Mouse (Mus musculus) forebrain, postnatal 0 days (tissue): ENCODE data around the gene Tenm3. TPM values are rescaled to one million over a fixed set of nuclear protein-coding genes. Genes with fewer than 3 reads are reported as not detected.
A peak's percentile ranks its signal among the peaks of the same experiment; 100 is the strongest.

Experiments
- ATAC-seq: fragments of 200-750 bp; cut with Nextera tagmentation; 2 replicates; pipeline ENCODE4 v1.8.0; 2017; ENCODE audit warnings: mild to moderate bottlenecking, moderate library complexity
- DNase-seq: peaks from one replicate; pipeline ENCODE4 v3.0.0-alpha.2; 2015
- H3K27ac ChIP-seq: fragments of 300-500 bp; sonication (generic); 2 replicates; pipeline ENCODE4 v1.5.1; 2014; ENCODE audit warnings: low read depth, mild to moderate bottlenecking, antibody characterized with exemption, low read length, moderate library complexity, mixed read lengths
- H3K27me3 ChIP-seq: fragments of 300-500 bp; sonication (generic); 2 replicates; pipeline ENCODE4 v1.6.1; 2014; ENCODE audit warnings: mild to moderate bottlenecking, low read length, mixed read lengths; ENCODE audit not compliant: insufficient read depth
- H3K36me3 ChIP-seq: fragments of 300-500 bp; sonication (generic); 2 replicates; pipeline ENCODE4 v1.6.1; 2014; ENCODE audit warnings: mild to moderate bottlenecking, moderate library complexity; ENCODE audit not compliant: insufficient read depth
- H3K4me1 ChIP-seq: fragments of 300-500 bp; sonication (generic); 2 replicates; pipeline ENCODE4 v1.6.1; 2014; ENCODE audit warnings: antibody characterized with exemption; ENCODE audit not compliant: insufficient read depth
- H3K4me2 ChIP-seq: fragments of 300-500 bp; sonication (generic); 2 replicates; pipeline ENCODE4 v1.6.1; 2014; ENCODE audit warnings: low read depth, mild to moderate bottlenecking, moderate library complexity
- H3K4me3 ChIP-seq: fragments of 300-500 bp; sonication (generic); 2 replicates; pipeline ENCODE4 v1.5.1; 2014; ENCODE audit warnings: low read depth, low read length, mixed read lengths
- H3K9ac ChIP-seq: fragments of 300-500 bp; sonication (generic); 2 replicates; pipeline ENCODE4 v1.6.1; 2014; ENCODE audit warnings: mild to moderate bottlenecking
- H3K9me3 ChIP-seq: fragments of 300-500 bp; sonication (generic); 2 replicates; pipeline ENCODE4 v1.6.1; 2016; ENCODE audit warnings: low read length
- CTCF ChIP-seq: sonication (generic); IDR thresholded peaks from 2 replicates; pipeline ENCODE4 v1.5.1; 2016; ENCODE audit warnings: antibody characterized with exemption, control low read depth, low read depth
- WGBS: fragments of 180-500 bp; shearing (Covaris S2); extraction: QIAGEN DNeasy Blood & Tissue Kit; methylation state at CpG from one replicate; pipeline ENCODE4 v1.1.7; 2014; 5-methylcytosine and 5-hydroxymethylcytosine counted together
- polyA plus RNA-seq: library from polyadenylated mRNA; unstranded; fragments of >200 nt; fragmentation: Nextera tagmentation; extraction: Ambion mirVana; gene quantifications from 2 replicates; pipeline ENCODE4 v1.2.1, GENCODE M21; 2015
- total RNA-seq: library from RNA; depleted of rRNA; stranded (reverse); fragments of >200 nt; gene quantifications from 2 replicates; pipeline ENCODE4 v1.2.3, GENCODE M21; 2014

Tenm3 gene
- total and polyA plus RNA-seq, 2 experiments from 2014 or later = 21.6 to 111 TPM

- 44% methylated on average over 9 of the region's 9 CpGs for WGBS
These were observed 612.4 kb downstream of the Tenm3 start for GRCm38 (mm10) chr8:48231389-48231788.

GRCm38 (mm10) chr8:48228676-48229075, 615.1 kb downstream of the Tenm3 start:
- no peaks in the 10 kb centered on the region for H3K4me1 ChIP-seq
- H3K4me2 ChIP-seq = no peak overlapping the region
- H3K36me3 ChIP-seq = peaks cover 10% of the 10 kb centered on the region
- no peaks in the 10 kb centered on the region for H3K27me3 ChIP-seq
- no peak for TF ChIP-seq CTCF
- H3K4me3 ChIP-seq = no peak overlapping the region
- no peak for ATAC-seq
- H3K9ac ChIP-seq = no peak overlapping the region
- DNase-seq = no peak
- H3K9me3 ChIP-seq = no peaks in the 10 kb centered on the region
- 98% methylated on average over 35 of the region's 35 CpGs for WGBS
- no peak overlapping the region for H3K27ac ChIP-seq

More at GRCm38 (mm10) chr8:48231389-48231788, 612.4 kb downstream of the Tenm3 start:
- DNase-seq (no peak), ATAC-seq (no peak)
- H3K4me3 ChIP-seq = no peak overlapping the region
- TF ChIP-seq CTCF = no peak
- no peak overlapping the region for H3K9ac ChIP-seq
- H3K27me3 ChIP-seq = no peaks in the 10 kb centered on the region
- H3K36me3 ChIP-seq = peaks cover 28% of the 10 kb centered on the region
- peaks cover 4% of the 10 kb centered on the region; the same call in 1 of the 2 replicates for H3K9me3 ChIP-seq
- no peak overlapping the region for H3K4me2 ChIP-seq
- H3K27ac ChIP-seq = no peak overlapping the region
- H3K4me1 ChIP-seq = no peaks in the 10 kb centered on the region

GRCm38 (mm10) chr8:48224753-48225152, 619.0 kb downstream of the Tenm3 start:
- H3K27ac ChIP-seq = no peak overlapping the region
- no peak overlapping the region for H3K9ac ChIP-seq
- no peaks in the 10 kb centered on the region; the same call in 1 of the 2 replicates for H3K27me3 ChIP-seq
- DNase-seq (no peak), ATAC-seq (no peak)
- no peak overlapping the region for H3K4me3 ChIP-seq
- H3K9me3 ChIP-seq = no peaks in the 10 kb centered on the region
- no peaks in the 10 kb centered on the region for H3K4me1 ChIP-seq
- TF ChIP-seq CTCF = no peak
- H3K36me3 ChIP-seq = peaks cover 10% of the 10 kb centered on the region
- H3K4me2 ChIP-seq = peak overlapping the region; percentile 8; the same call in 1 of the 2 replicates
- WGBS = 7% methylated on average over 11 of the region's 11 CpGs

- Histone ChIP-seq H3K36me3 (no peaks in the 10 kb centered on the region), H3K4me2 (peak overlapping the region; percentile 52), H3K27ac (no peak overlapping the region), H3K4me3 (peak overlapping the region; percentile 31), H3K4me1 (no peaks in the 10 kb centered on the region), H3K27me3 (no peaks in the 10 kb centered on the region; the same call in 1 of the 2 replicates), H3K9ac (peak overlapping the region; percentile 26), H3K9me3 (no peaks in the 10 kb centered on the region)
- WGBS = 8% methylated on average over 11 of the region's 11 CpGs
- peak; percentile 95 for TF ChIP-seq CTCF
- DNase-seq (peak; percentile 95), ATAC-seq (peak; percentile 84)
These were observed 621.4 kb downstream of the Tenm3 start for GRCm38 (mm10) chr8:48222429-48222769.

- ATAC-seq (peak; percentile 50), DNase-seq (no peak)
- Histone ChIP-seq H3K4me1 (no peaks in the 10 kb centered on the region), H3K27ac (no peak overlapping the region), H3K4me2 (peak overlapping the region; percentile 52), H3K36me3 (no peaks in the 10 kb centered on the region), H3K9me3 (no peaks in the 10 kb centered on the region), H3K27me3 (no peaks in the 10 kb centered on the region; the same call in 1 of the 2 replicates), H3K4me3 (peak overlapping the region; percentile 31), H3K9ac (peak overlapping the region; percentile 26)
- 6% methylated on average over 16 of the region's 16 CpGs for WGBS
- TF ChIP-seq CTCF = no peak
These were observed 621.9 kb downstream of the Tenm3 start for GRCm38 (mm10) chr8:48221724-48222428.

DNA sequence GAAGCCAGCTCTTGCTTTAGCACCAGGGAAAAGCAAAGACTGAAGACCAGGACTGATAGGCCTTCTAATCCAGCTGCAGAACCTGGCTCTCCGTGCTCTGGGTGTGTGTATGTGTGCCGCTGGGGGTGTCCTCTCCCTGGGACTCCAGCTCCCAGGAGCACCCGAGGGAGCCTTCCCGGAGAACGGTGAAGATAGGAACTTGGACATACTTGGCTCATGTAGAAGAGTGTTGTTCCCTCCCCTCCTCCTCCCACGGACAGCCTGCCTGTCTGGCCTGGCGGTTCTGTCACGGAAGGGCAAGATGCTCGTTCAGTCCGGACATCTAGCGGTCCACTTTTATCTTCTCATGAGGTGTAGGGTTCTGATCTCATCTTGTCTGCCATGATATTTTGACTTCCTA, 622.4 kb downstream of the Tenm3 start:
- Histone ChIP-seq H3K4me3 (no peak overlapping the region), H3K36me3 (no peaks in the 10 kb centered on the region), H3K4me2 (no peak overlapping the region), H3K9ac (no peak overlapping the region), H3K27me3 (no peaks in the 10 kb centered on the region; the same call in 1 of the 2 replicates), H3K27ac (no peak overlapping the region), H3K9me3 (no peaks in the 10 kb centered on the region), H3K4me1 (no peaks in the 10 kb centered on the region)
- DNase-seq = no peak
- 57% methylated on average over 11 of the region's 11 CpGs for WGBS
- no peak for ATAC-seq
- no peak for TF ChIP-seq CTCF

DNA sequence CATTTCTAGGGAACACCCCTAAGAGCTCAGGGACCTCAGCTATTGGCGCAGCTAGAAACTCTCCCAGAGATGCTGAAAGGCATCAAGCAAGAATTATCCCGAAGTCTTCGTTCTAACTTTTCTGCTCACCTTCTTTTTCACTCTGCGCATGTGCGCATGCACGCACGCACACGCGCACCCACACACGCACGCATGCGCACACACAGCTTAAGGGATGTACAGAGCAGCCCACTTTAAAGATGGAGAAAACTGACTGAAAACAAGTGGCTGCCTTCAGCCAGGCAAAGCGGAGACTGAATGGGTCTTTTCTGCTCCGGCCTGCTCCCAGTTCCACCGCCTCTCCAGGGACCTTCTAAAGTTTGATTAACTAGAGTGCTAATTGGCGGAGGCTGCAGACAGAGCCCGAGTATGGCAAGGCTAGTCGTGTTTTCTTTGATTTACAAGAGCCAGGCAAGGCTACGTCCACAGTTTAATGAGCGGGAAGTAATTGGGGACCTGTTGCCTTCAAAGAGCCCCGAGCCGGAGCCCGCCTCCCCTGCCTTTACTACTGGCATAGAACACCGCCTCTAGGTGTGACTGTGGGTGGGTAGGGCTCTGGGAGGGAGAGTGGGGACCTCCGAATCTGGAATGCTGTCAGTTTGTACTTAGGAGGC, 623.1 kb downstream of the Tenm3 start:
- Histone ChIP-seq H3K9ac (no peak overlapping the region), H3K4me1 (no peaks in the 10 kb centered on the region), H3K27ac (no peak overlapping the region), H3K27me3 (no peaks in the 10 kb centered on the region; the same call in 1 of the 2 replicates), H3K9me3 (no peaks in the 10 kb centered on the region), H3K36me3 (no peaks in the 10 kb centered on the region), H3K4me2 (peak overlapping the region; percentile 17), H3K4me3 (no peak overlapping the region)
- DNase-seq (no peak), ATAC-seq (no peak)
- TF ChIP-seq CTCF = no peak
- 48% methylated on average over 25 of the region's 25 CpGs for WGBS
